Mouse (Mus musculus) hindbrain, embryonic 14.5 days (tissue): ENCODE results near the gene Pafah2. TPM values are rescaled to one million over a fixed set of nuclear protein-coding genes. Genes with fewer than 3 reads are reported as not detected.

Source experiments
- ATAC-seq: fragments of 200-750 bp; cut with Nextera tagmentation; 2 replicates; pipeline ENCODE4 v1.8.0; 2017; ENCODE audit warnings: moderate number of reproducible peaks, mild to moderate bottlenecking, moderate TSS enrichment, moderate library complexity; ENCODE audit not compliant: low FRiP score
- DNase-seq: peaks from one replicate; pipeline ENCODE4 v3.0.0-alpha.2; 2015; ENCODE audit warnings: low spot score
- H3K27ac ChIP-seq: fragments of 300-500 bp; sonication (generic); 2 replicates; pipeline ENCODE4 v1.5.1; 2014; ENCODE audit warnings: mild to moderate bottlenecking, moderate library complexity
- H3K27me3 ChIP-seq: fragments of 300-500 bp; sonication (generic); 2 replicates; pipeline ENCODE4 v1.6.1; 2014; ENCODE audit warnings: mild to moderate bottlenecking, low read length, mixed read lengths; ENCODE audit not compliant: control insufficient read depth, insufficient read depth
- H3K36me3 ChIP-seq: fragments of 300-500 bp; sonication (generic); replicated peaks from 2 replicates; pipeline ENCODE4 v1.6.1; 2014; ENCODE audit not compliant: control insufficient read depth, insufficient read depth
- H3K4me1 ChIP-seq: fragments of 300-500 bp; sonication (generic); replicated peaks from 2 replicates; pipeline ENCODE4 v1.6.1; 2014; ENCODE audit warnings: antibody characterized with exemption, low read length, mixed read lengths; ENCODE audit not compliant: control insufficient read depth, insufficient read depth
- H3K4me2 ChIP-seq: fragments of 300-500 bp; sonication (generic); replicated peaks from 2 replicates; pipeline ENCODE4 v1.6.1; 2014; ENCODE audit warnings: mild to moderate bottlenecking, moderate library complexity
- H3K4me3 ChIP-seq: fragments of 300-500 bp; sonication (generic); replicated peaks from 2 replicates; pipeline ENCODE4 v1.5.1; 2014; ENCODE audit warnings: mild to moderate bottlenecking, low read length
- H3K9ac ChIP-seq: fragments of 300-500 bp; sonication (generic); 2 replicates; pipeline ENCODE4 v1.6.1; 2014
- H3K9me3 ChIP-seq: fragments of 300-500 bp; sonication (generic); 2 replicates; pipeline ENCODE4 v1.6.1; 2016; ENCODE audit warnings: low read length; ENCODE audit not compliant: control insufficient read depth
- WGBS: fragments of 180-500 bp; shearing (Covaris S2); extraction: QIAGEN DNeasy Blood & Tissue Kit; methylation state at CpG from one replicate; pipeline ENCODE4 v1.1.7; 2014; 5-methylcytosine and 5-hydroxymethylcytosine counted together
- polyA plus RNA-seq: library from polyadenylated mRNA; unstranded; fragments of >200 nt; fragmentation: Nextera tagmentation; extraction: Ambion mirVana; gene quantifications from 2 replicates; pipeline ENCODE4 v1.2.1, GENCODE M21; 2014

Pafah2 gene
- polyA plus RNA-seq, 1 experiment from 2014 or later = 6.8 TPM

DNA sequence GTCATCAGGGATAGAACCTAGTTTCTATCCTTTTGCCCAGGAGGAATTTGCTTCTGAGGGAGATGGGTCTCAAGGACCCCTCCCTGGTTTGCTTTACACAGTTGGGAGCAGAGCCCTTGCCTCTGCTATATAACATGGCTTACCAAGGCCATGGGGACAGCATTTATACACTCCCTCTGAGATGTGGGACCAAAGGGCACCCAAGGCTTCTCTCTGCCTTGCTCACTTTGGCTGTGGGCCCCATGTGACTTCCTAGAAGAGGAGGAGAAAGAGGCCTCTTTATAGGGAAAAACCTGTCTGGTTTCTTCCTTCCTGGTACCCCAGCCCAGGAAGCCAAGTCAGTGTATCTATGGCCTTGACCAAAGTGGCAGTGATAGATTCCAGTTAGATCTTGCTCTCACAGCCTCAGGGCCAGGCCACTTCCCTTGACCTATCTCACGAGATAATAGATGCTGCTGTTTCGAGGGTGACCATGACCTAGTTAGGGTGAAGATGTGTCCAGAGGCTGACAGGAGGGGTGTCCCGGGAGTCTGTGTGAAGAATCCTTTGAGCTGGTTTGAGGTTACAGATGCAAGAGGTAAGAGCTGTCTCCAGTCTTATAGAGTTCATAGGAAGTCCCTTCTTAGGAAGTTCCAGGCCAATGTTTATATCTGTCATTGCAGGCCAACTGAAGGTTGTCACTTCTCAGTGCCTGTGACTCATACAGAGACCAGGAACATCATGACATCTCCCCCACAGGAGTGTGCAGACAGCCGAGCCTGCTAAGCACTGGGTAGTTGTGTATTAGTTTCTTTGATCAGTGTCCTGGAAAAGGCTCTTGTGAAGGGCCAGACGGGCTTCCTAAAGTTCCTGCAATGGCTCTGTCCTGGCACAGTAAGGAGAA is 42.4 kb upstream of the Pafah2 start:
- Histone ChIP-seq H3K36me3 (no peaks in the 10 kb centered on the region), H3K9me3 (no peaks in the 10 kb centered on the region), H3K4me2 (no peak overlapping the region), H3K4me3 (no peak overlapping the region), H3K9ac (no peak overlapping the region), H3K4me1 (no peaks in the 10 kb centered on the region), H3K27me3 (no peaks in the 10 kb centered on the region), H3K27ac (no peak overlapping the region)
- 82% methylated on average over 5 of the region's 5 CpGs for WGBS
- ATAC-seq = no peak
- DNase-seq = no peak

- H3K4me1 ChIP-seq = no peaks in the 10 kb centered on the region
- H3K9ac ChIP-seq = no peak overlapping the region
- 57% methylated on average over 16 of the region's 16 CpGs for WGBS
- no peak overlapping the region for H3K4me2 ChIP-seq
- H3K27me3 ChIP-seq = no peaks in the 10 kb centered on the region
- DNase-seq = no peak
- H3K27ac ChIP-seq = no peak overlapping the region
- no peaks in the 10 kb centered on the region for H3K36me3 ChIP-seq
- no peak for ATAC-seq
- no peak overlapping the region for H3K4me3 ChIP-seq
- no peaks in the 10 kb centered on the region for H3K9me3 ChIP-seq
Observed at GRCm38 (mm10) chr4:134355841-134356452, 40.2 kb upstream of the Pafah2 start.

DNA sequence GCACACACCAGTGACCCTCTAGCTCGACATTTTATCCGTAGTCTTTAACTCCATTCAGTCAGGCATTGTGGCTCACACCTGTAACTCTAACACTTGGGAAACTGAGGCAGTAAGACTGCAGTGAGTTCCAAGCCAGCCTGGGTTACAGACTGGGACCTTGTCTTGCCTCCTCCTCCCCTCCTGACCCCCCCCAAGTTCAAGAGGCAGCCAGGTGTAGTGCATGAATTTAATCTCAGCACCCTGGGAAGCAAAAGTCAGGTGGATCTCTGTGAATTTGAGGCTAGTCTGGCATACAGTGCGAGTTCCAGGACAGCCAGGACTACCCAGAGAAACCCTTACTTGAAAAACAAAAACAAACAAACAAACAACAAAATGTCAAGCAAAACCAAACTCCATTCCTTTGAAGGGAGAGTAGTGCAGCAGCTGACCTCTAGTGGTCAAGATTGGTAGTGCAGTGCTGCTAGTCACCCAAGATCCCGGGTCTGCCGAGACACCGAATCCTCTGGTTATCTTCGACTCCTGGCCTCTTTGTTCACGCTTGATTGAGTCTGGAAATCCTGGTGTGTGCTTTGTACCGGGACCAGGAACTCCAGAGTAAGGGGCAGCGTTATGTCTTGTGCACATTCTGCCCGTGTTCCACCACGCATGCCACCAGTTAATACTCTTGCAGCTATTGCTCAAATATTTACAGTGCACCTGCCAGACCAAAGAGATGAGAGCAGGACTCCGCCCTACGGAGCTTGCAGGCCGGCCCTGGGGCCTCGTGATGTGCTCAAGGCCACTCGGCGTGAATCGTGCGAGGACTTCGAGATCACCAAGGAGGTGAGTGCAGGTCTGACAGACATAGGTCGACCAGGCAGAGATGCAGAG is 39.3 kb upstream of the Pafah2 start:
- no peak for ATAC-seq
- no peak overlapping the region for H3K27ac ChIP-seq
- no peaks in the 10 kb centered on the region for H3K36me3 ChIP-seq
- peak overlapping the region; percentile 55 for H3K9ac ChIP-seq
- H3K4me3 ChIP-seq = peak overlapping the region; percentile 17
- H3K4me2 ChIP-seq = peak overlapping the region; percentile 46
- no peaks in the 10 kb centered on the region for H3K9me3 ChIP-seq
- H3K27me3 ChIP-seq = no peaks in the 10 kb centered on the region
- H3K4me1 ChIP-seq = no peaks in the 10 kb centered on the region
- WGBS = 21% methylated on average over 22 of the region's 22 CpGs
- peak; percentile 91 for DNase-seq

GRCm38 (mm10) chr4:134357461-134357771 is 38.7 kb upstream of the Pafah2 start:
- Histone ChIP-seq H3K36me3 (no peaks in the 10 kb centered on the region), H3K9ac (peak overlapping the region; percentile 55), H3K27ac (no peak overlapping the region), H3K4me3 (peak overlapping the region; percentile 17), H3K9me3 (no peaks in the 10 kb centered on the region), H3K27me3 (no peaks in the 10 kb centered on the region), H3K4me2 (peak overlapping the region; percentile 46), H3K4me1 (no peaks in the 10 kb centered on the region)
- WGBS = 44% methylated on average over 17 of the region's 17 CpGs
- DNase-seq (no peak), ATAC-seq (no peak)

GRCm38 (mm10) chr4:134359649-134360048 is 36.5 kb upstream of the Pafah2 start:
- ATAC-seq (no peak), DNase-seq (no peak)
- no peaks in the 10 kb centered on the region for H3K9me3 ChIP-seq
- 90% methylated on average over 6 of the region's 6 CpGs for WGBS
- H3K36me3 ChIP-seq = no peaks in the 10 kb centered on the region
- H3K9ac ChIP-seq = no peak overlapping the region
- H3K4me2 ChIP-seq = no peak overlapping the region
- H3K27ac ChIP-seq = no peak overlapping the region
- H3K4me3 ChIP-seq = no peak overlapping the region
- no peaks in the 10 kb centered on the region for H3K4me1 ChIP-seq
- H3K27me3 ChIP-seq = no peaks in the 10 kb centered on the region

GRCm38 (mm10) chr4:134361215-134361614 is 34.9 kb upstream of the Pafah2 start:
- Histone ChIP-seq H3K4me3 (no peak overlapping the region), H3K9me3 (no peaks in the 10 kb centered on the region), H3K4me2 (no peak overlapping the region), H3K4me1 (no peaks in the 10 kb centered on the region), H3K9ac (no peak overlapping the region), H3K36me3 (no peaks in the 10 kb centered on the region), H3K27ac (no peak overlapping the region), H3K27me3 (no peaks in the 10 kb centered on the region; the same call in 1 of the 2 replicates)
- DNase-seq = no peak
- WGBS = 57% methylated on average over 5 of the region's 5 CpGs
- no peak for ATAC-seq

DNA sequence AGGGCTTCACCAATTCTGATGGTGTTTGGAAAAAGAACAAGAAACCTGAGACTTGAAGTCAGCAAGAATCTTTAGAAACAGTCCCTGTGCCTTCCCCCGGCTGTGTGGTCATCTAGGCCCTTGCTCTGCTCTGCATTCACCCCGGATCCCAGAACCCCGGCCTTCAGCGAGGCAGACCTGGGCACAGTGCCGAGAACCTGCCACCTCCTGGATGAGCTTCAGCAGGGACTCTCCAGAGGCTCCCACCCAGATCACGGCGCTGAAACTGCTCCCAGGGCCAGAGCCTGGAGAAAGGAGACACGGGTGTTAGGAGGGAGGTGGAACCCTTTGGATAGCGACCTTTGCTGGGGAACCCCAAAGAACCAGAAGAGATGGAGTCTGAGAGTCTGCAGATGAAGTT is 34.0 kb upstream of the Pafah2 start:
- DNase-seq = no peak
- Histone ChIP-seq H3K9ac (no peak overlapping the region), H3K9me3 (no peaks in the 10 kb centered on the region), H3K27me3 (no peaks in the 10 kb centered on the region; the same call in 1 of the 2 replicates), H3K27ac (no peak overlapping the region), H3K4me1 (no peaks in the 10 kb centered on the region), H3K4me2 (no peak overlapping the region), H3K36me3 (no peaks in the 10 kb centered on the region), H3K4me3 (no peak overlapping the region)
- WGBS = 69% methylated on average over 9 of the region's 9 CpGs
- no peak for ATAC-seq

DNA sequence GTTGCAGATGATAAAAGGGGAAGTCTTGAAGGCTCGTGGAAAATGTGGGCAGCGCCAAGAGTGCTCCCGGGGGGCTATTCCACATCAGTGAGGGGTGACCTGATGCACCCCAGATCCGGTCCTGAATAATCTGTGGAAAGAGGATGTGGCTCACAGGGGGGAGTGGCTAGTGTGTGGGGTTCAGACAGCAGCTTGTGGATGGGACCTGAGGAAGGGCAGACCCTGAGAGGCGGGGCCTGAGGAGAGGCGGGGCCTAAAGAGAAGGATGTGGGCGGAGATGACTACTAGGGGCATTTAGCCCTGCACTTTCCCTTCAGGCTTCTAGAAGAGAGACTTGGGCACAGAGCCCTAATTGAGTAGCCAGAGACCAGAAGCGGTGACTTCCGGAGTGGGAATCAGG is 33.5 kb upstream of the Pafah2 start:
- no peak overlapping the region for H3K27ac ChIP-seq
- ATAC-seq = no peak
- H3K9me3 ChIP-seq = no peaks in the 10 kb centered on the region
- H3K4me1 ChIP-seq = no peaks in the 10 kb centered on the region
- no peak overlapping the region for H3K4me3 ChIP-seq
- no peak overlapping the region for H3K9ac ChIP-seq
- no peak overlapping the region for H3K4me2 ChIP-seq
- 21% methylated on average over 9 of the region's 9 CpGs for WGBS
- DNase-seq = no peak
- H3K27me3 ChIP-seq = no peaks in the 10 kb centered on the region; the same call in 1 of the 2 replicates
- no peaks in the 10 kb centered on the region for H3K36me3 ChIP-seq

DNA sequence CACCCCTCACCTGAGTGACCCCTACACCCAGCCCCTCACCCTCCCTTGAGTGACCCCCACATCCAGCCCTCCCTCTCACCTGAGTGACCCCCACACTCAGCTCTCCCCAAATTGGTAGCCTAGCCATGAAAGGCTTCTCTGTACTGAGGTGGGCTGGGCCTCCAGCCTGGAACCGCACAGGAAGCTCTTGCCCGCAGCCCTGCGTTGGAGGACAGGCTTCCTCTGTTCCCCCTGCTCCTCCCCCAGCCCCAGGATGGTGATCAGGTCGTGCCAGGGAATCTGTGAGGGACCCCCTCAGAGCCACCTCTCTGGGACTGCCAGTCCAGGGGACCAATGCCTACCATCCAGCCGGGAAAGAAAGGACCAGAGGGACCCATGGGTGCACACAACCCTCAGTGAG is 30.8 kb upstream of the Pafah2 start:
- ATAC-seq (no peak), DNase-seq (no peak)
- 40% methylated on average over 5 of the region's 5 CpGs for WGBS
- H3K27ac ChIP-seq = no peak overlapping the region
- H3K27me3 ChIP-seq = peaks cover 18% of the 10 kb centered on the region
- H3K9ac ChIP-seq = no peak overlapping the region
- no peak overlapping the region for H3K4me3 ChIP-seq
- no peaks in the 10 kb centered on the region for H3K9me3 ChIP-seq
- H3K36me3 ChIP-seq = no peaks in the 10 kb centered on the region
- no peak overlapping the region for H3K4me2 ChIP-seq
- H3K4me1 ChIP-seq = no peaks in the 10 kb centered on the region
